Mouse (Mus musculus) retina, postnatal 1 day (tissue): ENCODE results near the gene Cpa5.
A peak's percentile ranks its signal among the peaks of the same experiment; 100 is the strongest.

ENCODE experiments used
- DNase-seq: peaks from one replicate; pipeline ENCODE4 v3.0.0-alpha.2; 2012

Gene Cpa5

DNA sequence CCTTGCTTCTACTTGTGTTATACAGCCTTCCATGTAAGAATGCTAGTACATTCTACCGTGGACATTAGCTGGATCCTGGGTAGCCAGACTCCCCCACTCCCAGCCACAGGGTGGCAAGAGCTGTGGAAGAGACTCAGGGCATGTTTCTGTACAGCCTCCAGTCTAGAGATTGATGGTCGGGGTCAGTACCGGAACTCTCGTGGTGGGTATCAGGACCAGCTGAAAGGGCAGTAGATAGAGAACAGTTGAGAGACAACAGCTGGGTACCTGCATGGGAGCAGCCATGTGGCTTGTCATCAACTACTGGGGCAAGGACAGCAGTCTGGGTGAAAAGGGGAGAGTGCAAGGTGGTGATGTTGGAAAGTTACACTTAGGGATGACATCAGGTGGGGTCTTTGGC is 5.7 kb upstream of the Cpa5 start:
- no peak for DNase-seq

DNA sequence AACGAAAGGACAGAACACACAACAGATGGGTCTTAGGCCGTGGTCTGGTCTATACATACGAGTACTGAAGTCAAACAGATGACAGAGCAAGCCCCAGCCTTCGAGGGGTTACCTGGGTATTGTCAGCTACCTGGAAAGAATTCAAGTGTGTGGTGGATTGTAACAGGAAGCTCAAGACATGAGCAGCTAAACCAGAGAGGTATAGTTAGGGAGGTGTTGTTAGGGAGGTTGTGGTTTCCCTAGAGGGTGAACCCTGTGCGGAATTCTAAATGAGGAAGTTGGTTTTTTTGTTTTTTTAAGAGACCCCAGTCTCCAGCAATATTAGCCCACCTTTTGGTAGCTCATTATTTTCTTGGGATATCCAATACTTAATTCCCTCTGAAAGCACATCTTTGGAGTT is 5.1 kb upstream of the Cpa5 start:
- DNase-seq: no peak

DNA sequence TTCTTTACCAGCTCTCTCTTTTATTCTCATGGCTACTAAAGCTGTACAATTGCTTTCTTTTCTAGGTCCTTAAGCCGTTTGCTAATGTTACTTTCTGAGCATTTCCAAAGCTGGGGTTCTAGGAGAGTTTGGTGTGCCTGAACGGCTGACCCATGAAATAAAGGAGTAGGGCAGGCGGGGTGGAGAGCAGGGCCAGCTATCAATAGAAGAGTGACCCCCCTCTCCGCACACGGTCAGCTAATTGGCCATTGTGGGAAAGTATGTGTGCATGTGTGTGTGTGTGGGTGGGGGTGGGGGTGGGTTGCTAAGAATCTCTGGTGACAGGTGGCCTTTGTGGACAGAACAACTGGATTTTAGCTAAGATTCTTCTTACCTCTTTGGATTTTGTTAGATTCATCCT is 402 bp downstream of the Cpa5 start:
- peak; percentile 58 for DNase-seq

DNA sequence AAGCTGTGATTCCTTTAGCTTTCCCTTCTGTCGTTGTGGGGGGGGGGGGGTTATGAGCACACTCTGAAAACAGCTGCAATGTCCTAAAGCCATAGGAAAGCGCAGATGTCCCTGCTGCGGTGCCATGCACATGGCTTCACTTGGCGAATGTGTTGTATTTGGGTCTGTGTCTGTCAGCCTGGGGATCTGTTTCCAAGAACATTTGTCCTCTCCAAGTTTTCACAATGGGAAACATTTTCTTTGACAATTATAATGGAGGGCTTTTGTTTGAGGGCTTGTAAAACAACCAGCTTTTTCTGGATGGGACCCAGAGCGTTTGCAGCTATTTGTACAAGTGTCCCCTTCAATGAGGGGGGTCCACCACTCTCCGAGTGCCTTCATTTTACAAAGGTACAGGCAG is 3.4 kb downstream of the Cpa5 start:
- DNase-seq: no peak

DNA sequence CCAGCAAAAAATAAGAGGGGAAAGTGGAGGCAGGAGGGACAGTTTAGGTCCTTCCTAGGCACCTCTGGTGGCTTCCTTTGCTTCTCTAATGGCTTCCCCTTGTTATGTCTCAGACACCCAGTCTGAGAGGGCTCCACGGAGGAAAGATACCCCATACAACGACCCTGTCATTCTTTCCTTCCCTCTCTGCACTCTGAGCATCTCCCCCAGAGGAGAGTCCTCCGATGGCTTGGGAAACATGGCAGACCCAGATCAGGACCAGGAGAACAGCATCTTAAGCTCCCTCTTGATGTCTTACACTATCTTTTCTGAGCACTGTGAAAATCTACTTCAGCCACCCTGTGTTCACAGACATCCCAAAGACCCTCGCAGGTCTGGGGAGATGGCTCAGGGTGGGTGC is 4.9 kb downstream of the Cpa5 start:
- DNase-seq: no peak

DNA sequence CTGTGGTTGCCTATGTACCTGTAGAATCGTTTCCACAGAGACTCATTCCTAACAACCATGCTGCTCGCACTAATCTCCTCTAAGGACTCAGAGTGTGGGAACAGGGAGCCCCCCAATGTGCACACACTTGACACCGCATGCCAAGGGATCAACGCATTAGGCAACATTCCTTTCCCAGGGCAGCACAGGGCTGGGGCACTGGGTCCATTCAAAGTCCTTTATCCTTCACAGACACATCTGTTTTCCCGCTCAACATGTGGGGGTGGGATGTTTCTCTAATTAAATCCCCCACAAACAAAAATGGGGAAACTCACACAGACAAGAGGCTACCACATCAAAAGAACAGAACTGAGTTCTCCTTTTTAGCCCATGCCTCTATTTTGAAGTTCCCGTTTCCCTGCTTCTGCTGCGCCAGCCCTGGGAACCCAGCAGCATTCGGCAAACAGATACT is 5.7 kb downstream of the Cpa5 start:
- peak; percentile 51 for DNase-seq

DNA sequence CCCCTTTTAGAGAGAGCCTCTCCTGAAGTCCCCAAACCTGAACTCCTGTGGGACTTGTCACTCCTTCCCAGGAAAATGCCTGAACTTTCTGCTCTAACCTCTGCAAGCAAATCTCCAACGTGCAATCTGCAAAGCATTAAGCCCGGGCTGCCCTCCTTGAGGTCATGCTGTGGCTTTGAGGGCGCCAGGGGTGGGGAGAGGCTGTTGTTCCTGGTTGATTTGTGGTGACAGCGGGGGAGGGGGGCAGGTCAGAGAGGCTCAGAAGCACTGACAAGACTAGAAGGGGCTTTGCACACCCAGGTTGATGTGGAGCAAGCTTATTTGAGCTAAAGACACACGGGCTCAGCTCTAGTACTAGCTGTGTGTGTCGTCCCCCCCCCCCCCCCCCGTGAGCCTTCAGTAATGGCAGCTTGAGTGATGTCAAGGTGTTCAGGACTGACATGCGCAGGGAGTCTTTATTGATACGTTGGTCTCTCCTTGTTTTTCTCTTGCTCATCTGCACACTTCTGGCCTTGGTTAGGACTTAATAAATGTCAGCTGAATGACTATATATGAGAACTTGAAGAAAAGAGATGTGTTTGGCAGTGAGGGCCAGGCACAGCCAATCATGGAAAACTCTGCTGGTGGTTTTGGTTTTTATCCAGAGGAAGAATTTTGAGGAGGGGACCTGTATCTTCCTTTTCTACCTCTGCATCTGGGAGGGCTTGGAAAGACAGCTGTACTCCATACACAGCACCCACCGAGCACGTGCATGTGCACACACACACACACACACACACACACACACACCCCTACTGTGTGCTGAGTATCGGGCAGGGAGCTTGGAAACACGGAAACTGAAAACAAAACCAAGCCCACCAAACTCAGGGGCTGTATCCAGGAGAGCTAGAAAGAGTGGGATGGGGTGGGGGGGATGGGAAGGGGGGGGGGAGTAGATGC is 6.5 kb downstream of the Cpa5 start:
- peak; percentile 73 for DNase-seq

DNA sequence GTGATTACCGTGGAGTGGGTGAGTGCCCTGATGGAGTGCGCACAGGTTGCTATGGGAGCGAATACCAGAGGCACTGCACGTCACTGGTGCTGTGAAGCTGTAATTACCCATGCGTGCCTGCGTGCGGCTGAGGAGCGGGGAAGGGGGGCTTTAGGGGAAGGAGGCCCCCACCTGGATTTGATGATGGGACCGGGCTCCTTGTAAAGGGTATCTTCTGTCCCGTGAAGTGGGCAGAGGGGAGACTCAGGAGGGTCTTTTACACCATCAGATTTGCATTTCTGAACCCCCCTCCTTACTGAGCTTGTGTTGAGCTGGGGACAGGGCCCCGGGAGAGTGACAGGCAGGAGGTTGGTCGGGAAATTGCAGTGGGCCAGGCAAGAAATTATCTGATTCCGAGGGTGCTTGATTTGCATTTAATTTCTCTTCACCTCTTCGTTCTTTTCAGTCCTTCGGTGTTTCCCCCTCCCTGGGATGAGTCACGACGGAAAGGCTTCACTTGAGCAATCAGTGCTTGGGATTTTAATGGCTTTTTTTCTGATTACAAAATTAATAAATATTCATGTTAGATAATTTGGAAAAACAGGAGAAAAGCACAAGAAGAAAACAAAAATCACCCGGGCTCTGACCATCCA is 7.3 kb downstream of the Cpa5 start:
- DNase-seq: peak; percentile 86

DNA sequence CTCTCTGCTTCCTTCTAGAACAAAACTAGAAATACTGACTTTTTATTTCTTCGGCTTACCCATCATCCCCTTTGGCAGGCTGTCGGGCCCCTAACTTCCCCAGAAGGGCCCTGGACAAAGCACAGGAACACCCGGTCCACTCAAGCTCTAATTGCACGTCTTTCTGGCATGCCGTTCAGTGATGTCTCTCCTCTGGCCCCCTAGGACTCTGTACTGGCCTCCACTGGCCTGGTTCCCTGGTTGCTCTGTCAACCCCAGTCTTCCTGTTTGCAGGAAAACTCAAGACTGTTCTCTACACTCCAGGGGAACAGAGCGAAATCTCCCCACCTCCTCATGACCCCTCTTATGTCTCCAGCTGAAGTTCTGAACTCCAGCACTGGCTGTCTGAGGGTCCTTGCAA is 7.9 kb downstream of the Cpa5 start:
- no peak for DNase-seq

DNA sequence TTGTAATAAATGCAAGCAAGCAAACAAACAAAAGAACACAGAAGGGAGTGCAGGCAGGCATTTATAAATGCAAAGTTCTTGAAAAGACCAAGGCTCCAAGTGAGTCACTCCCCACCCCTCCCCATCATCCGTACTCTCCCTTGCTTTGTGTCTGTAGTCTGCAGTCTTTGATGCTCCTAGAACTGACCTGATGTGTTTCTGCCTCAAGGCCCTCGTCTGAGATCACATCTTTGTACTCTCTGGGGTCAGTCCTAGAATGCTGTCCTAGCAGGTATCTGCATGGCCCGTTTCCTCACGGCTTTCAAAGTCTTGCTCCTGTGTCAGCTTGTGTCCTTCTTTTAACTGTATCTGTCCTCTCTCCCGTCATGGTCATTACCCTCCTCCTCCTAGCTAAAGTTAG is 8.8 kb downstream of the Cpa5 start:
- DNase-seq: no peak

DNA sequence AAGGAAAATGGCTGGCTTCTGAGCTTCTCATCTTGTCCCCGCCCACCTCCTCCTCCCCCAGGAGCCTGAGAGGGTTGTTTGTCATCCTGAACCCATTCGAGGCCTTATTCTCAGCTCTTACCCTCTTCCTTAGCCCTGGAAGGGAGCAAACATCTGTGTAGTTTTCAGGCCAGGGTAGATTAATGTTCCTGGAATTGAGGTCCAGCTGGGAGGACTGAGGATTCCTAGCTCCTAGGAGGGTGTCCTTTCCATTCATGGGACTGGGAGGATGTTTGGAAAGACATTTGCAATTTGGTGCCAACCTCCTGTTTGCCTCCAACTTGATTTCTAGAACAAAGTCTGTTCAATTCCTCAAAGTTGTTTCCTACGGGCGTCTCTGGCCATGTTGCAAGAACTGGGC is 9.8 kb downstream of the Cpa5 start:
- DNase-seq: no peak

DNA sequence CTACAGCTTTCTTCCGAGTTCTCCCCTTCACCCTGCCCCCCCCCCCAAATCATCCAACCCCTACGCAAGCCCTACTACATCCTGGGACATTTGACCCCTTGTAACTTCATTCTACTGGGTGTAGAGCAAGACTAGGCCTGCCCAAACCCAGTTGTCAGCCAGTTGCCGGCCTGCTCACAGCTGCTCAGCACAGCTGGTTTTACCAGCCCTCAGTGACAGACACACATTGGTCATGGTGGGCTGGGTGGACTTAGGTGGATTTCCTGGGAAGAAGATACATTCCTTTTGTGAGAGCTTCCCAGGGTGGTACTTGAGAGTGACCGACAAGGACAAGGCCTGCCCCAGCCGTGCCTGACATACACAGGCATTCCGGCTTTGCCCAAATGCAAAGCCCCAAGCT is 10.2 kb downstream of the Cpa5 start:
- DNase-seq: no peak

DNA sequence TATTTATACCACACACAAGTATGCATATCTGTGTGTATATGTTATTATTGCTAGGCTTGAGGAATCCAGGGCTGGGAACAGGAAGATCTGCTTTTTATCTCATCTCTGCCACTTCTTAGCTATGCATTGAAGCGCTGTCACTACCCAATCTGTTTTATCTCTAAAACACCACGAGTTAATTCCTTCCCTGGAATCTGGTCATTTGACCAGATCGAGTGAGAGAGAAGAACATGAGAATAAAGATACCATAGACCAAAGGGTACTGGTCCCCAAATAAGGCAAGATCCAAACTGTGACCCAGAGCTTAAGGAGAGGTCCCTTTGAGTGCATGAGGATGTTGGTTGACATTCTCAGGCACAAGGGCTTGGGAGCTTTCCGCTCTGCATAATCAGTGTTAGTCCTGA is 11.2 kb downstream of the Cpa5 start:
- no peak for DNase-seq

DNA sequence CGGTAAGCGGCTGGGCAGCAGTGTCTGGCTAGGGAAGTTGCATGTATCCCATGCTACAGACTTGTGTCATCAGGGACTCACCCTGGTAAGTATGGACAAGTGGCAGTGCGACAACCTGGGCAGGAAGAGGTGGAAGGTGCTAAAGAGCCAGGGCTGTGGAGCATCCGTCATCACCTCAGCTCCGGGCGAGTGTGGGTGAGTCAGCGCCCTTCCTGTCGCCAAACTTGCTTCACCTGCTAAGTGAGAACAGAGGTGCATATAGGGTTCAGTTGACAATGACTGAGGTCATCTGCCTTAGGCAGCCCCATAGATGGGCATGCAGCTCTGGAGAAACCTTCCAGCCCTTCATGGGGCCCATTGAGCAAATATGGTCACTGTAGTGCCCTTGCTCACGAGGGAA is 14.0 kb downstream of the Cpa5 start:
- no peak for DNase-seq

DNA sequence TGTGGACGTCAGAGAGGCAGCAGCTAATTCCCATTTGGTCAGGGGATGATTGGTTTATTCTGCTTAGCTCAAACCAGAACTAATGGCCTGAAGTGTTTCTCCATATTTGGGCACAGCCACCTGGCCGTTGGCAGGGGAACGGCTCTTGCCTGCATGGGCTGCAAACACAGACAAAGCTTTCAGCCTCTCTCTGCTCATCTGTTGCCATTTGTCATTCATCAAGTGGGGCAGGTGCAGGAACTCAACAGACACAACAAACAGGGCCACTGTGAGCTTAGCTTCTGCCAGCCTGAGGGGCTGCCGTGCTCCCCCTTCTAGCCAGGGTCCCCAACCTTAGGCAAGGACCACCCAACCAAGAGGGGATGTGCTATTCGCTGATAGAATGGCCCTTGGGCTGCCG is 17.3 kb downstream of the Cpa5 start:
- DNase-seq: peak; percentile 83

DNA sequence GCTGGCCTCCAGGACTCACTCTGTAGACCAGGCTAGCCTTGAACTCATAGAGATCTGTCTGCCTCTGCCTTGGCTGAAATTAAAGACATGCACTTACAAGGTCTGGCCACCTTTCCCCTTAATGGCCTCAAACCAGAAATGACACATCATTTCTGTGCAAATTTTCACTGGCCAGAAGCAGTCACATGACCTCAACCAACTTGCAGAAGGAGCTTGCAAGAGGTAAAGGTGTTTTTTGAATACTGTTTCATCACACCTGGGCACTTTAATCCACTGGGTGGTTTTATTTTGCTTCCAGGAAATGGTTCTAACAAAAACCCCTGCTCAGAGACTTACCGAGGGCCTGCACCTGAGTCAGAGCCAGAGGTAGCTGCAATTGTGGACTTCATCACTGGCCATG is 19.2 kb downstream of the Cpa5 start:
- no peak for DNase-seq

DNA sequence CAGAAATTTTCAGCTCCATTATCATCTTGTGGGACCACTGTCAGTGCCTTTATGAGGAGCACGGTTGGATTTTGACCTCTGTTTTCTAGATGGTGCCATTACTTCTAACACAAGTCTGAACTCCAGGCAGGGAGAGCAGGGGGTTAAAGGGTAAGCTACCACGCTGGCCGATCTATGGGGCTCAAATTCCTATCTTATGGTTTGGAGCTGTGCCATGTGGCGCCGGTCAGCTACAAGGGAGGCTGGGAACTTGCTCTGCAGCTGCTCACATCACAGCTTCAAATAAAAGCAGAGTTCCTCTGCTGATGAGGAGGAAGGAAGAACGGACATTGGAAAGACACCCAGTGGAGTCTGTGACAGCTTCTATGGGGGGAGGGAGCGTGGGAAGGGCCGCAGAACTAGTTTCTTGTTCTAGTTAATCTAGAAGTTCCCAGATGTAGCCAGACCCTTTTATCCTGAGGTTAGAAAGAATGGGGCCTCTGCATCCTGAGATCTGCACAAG is 24.6 kb downstream of the Cpa5 start:
- no peak for DNase-seq

DNA sequence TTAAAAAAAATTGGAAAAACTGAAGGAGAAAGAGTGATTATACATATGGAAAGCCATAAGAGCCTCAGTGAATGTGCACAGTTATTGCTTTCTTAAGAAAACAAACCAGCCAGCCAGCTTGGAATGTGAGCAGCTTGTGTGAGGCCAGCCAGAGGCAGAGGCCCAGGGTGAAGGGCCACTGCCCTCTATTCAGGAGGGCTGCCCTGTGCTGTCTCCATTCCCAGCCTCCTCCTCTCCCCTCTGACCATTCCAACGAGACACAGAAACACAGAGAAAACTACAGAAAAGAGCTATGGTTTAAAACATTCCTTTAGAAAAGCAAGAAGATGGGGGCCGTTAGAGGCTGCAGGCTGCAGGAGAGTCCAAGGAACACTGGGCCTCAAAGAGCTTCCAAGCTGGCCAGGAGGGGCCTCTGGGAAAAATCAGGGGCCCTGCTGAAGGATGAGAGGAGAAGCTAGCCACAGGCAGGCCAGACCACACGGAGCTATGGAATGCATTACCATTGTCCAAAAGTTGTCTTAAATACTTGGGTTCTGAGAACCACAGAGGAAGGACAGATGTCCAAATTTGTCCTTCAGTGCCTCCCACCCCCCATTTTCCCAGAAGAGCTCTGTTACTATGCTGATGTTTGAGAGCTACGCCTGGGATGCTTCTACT is 25.5 kb downstream of the Cpa5 start:
- DNase-seq: no peak

DNA sequence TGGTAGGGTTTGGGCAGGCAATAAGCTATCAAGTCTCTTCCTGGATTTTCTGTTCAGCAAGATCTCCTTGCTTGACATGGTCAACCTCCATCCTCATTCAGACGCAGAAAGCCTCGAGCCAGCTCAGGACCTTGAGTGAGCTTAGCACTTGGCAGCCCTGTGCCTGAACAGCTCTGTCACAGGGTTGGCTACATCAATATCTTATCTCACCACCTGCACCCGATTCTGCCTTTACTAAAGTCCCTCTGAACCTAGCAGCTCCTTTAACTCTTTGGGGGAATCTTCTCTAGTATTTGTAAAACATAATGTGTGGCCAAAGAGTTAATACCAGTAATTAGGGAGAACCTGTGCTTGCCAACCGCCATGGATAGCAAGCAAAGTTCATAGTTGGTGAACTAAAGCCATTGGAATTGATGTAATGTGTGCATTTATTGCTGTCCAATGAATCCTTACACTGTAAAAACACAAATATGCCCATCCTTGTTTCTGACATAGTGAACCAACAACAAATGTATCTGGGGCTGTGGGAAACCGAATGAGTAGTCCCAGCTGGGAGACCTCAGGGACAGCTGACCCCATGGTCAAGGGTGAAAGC is 28.0 kb downstream of the Cpa5 start, which contains the start of gene Cpa1:
TSS of gene Cpa1 (plus strand) at position 545 of the 595 bp plus-strand sequence.
- DNase-seq: no peak

DNA sequence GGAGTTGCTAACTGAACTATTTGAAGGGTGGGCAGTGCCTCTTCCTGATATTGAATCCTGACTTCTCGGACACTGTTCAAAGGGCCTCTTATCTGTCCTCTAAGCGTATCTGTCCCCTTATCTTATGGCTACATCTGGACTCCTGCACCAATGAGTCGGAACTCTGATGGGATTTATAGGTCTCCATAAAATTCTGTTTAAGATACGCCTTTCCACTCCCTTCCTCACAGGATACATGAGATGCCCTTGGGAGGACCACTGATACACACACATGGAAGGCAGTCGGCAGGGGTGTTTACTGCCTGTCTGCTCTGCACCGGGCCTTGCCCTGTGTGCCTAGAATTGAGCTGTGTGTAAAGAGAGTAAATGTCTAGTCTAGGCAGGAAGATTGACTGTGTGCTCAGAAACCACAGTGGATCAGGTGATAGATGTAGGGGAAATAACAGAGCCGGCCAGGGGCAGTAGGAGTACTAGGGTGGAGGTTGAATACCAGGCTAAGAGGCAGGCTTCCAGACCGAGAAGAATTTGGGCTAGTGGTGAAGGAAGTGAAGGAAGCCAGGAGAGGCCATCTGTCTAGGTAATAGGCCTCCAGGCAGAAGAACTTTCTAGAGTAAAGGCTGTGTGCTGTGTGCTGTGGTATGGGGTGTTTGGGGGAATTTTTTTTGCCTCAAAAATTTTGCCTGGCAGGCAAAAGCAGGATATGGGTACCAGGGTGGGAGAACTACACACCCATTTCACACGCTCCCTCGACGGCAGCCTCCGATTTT is 33.1 kb downstream of the Cpa5 start:
- DNase-seq: no peak

DNA sequence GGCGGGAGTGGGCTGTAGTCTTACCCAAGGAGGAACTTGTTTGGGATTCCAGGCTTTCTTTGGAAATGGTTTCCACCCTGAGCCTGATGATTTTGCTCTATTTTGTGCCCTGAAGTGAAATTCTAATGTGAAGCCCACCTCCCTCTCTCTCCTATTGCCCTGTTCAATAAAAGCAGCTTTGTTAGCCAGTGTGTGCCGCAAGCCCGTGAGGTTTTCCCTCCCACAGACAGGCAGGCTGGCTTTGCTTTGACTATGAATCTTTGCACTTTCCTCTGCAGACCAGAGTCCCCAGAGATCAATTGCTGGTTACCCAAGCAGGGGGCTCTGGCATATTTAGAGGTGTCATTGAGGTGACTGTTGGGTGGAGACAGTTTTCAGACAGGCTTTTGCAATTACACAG is 33.7 kb downstream of the Cpa5 start:
- DNase-seq: no peak

DNA sequence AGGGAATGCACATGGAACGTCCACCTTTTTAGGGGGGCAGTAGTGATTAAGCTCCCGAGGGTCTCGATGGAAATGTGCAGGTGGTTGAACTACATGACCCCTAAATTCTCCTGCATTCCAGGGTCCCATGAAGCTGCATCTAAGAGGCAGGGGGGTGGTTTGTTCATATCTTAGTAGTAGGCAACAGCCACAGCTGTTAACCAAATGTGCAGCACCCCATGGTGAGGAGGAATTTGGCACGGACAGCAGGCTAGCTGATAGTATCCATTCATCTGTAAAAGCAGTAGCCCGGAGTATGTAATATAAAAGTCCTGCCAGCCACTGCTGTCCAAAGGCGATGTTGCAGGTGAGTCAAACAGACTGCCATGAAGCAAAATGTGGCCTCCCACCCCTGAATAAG is 34.6 kb downstream of the Cpa5 start:
- no peak for DNase-seq
